30 mouse cellular contexts compared by ENCODE assay signal in the genomic region with DNA sequence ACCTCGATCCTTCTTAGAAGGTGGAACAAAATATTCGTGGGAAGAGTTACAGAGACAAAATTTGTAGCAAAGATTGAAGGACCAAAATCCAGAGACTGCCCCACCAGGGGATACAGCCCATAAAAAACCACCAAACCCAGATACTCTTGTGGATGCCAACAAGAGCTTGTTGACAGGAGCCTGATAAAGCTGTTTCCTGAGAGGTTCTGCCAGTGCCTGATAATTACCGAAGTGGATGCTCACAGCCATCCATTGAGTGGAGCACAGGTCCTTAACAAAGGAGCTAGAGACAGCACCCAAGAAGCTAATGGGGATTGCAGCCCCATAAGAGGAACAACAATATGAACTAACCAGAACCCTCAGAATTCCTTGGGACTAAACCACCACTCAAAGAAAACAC.
"Had no signal": no experiment of that assay in that cellular context is flagged by ENCODE, and none has a peak within 500 bp of the region (broad histone marks: within the 10 kb centered on the region; RNA-seq: fewer than 3 reads in every experiment).

No protein-coding gene starts in this region.

- H3K36me3 ChIP-seq: heart, embryonic 12.5 days; heart, embryonic 13.5 days; heart, embryonic 15.5 days; hindbrain, embryonic 10.5 days; hindbrain, embryonic 12.5 days; hindbrain, embryonic 13.5 days; hindbrain, embryonic 15.5 days; intestine, embryonic 15.5 days; kidney, embryonic 15.5 days had no signal

- H3K9ac ChIP-seq: heart, embryonic 12.5 days; heart, embryonic 13.5 days; heart, embryonic 15.5 days; hindbrain, embryonic 12.5 days; hindbrain, embryonic 13.5 days; hindbrain, embryonic 14.5 days; hindbrain, embryonic 15.5 days; intestine, embryonic 15.5 days; kidney, embryonic 15.5 days had no signal

- H3K9me3 ChIP-seq: heart, embryonic 12.5 days; heart, embryonic 13.5 days; heart, embryonic 15.5 days; hindbrain, embryonic 10.5 days; hindbrain, embryonic 12.5 days; hindbrain, embryonic 13.5 days; hindbrain, embryonic 15.5 days; intestine, embryonic 15.5 days; kidney, embryonic 15.5 days had no signal

- H3K27ac ChIP-seq: heart, embryonic 13.5 days; heart, embryonic 15.5 days; hindbrain, embryonic 10.5 days; hindbrain, embryonic 12.5 days; hindbrain, embryonic 13.5 days; hindbrain, embryonic 14.5 days; hindbrain, embryonic 15.5 days; hindbrain, postnatal 0 days; intestine, embryonic 15.5 days; kidney, embryonic 15.5 days; kidney, postnatal 0 days; layer of hippocampus, adult 2 months; left cerebral cortex, adult 2 months had no signal

- H3K4me3 ChIP-seq: heart, embryonic 12.5 days; heart, embryonic 13.5 days; heart, embryonic 15.5 days; hindbrain, embryonic 10.5 days; hindbrain, embryonic 12.5 days; hindbrain, embryonic 13.5 days; hindbrain, embryonic 15.5 days; intestine, embryonic 15.5 days; kidney, embryonic 15.5 days; layer of hippocampus, adult 2 months; left cerebral cortex, adult 2 months had no signal

- DNase-seq: heart, postnatal 10 days; heart, postnatal 14 days; heart, postnatal 36 days; heart, postnatal 4 days; kidney, adult 11 months; kidney, adult 18-20 months; kidney, adult 2 months; kidney, adult 8-10 months; kidney, adult 9 months; kidney, postnatal 10 days; kidney, postnatal 14 days; kidney, postnatal 25 days; kidney, postnatal 36 days; kidney, postnatal 4 days; layer of hippocampus, adult 9-11 months; layer of hippocampus, postnatal 36 days had no signal

- H3K27me3 ChIP-seq: heart, embryonic 12.5 days; heart, embryonic 13.5 days; heart, embryonic 15.5 days; hindbrain, embryonic 12.5 days; hindbrain, embryonic 13.5 days; hindbrain, embryonic 15.5 days; intestine, embryonic 15.5 days; kidney, embryonic 15.5 days had no signal

- H3K4me1 ChIP-seq: heart, embryonic 12.5 days; heart, embryonic 13.5 days; heart, embryonic 15.5 days; hindbrain, embryonic 10.5 days; hindbrain, embryonic 12.5 days; hindbrain, embryonic 13.5 days; hindbrain, embryonic 15.5 days; intestine, embryonic 15.5 days; kidney, embryonic 15.5 days had no signal
